Mouse (Mus musculus) midbrain, embryonic 13.5 days (tissue): Measurements from ENCODE around the gene Tmem132d. TPM values are rescaled to one million over a fixed set of nuclear protein-coding genes. Genes with fewer than 3 reads are reported as not detected.

Experiments used
- polyA plus RNA-seq: library from polyadenylated mRNA; unstranded; fragments of >200 nt; fragmentation: Nextera tagmentation; extraction: Ambion mirVana; gene quantifications from 2 replicates; pipeline ENCODE4 v1.2.1, GENCODE M21; 2015

The Tmem132d gene
- polyA plus RNA-seq, 1 experiment from 2014 or later, result 1.3 TPM

Other genes with a start within 250 kb of the Tmem132d start
- 10.9 and 14.6 TPM in 2 replicates for gene Fzd10, start 167.8 kb upstream of the Tmem132d start, polyA plus RNA-seq